Mouse (Mus musculus) midbrain, embryonic 14.5 days (tissue): ENCODE measurements around the gene Snrnp40. TPM values are rescaled to one million over a fixed set of nuclear protein-coding genes. Genes with fewer than 3 reads are reported as not detected.

ENCODE experiments used
- ATAC-seq: fragments of 200-750 bp; cut with Nextera tagmentation; 2 replicates; pipeline ENCODE4 v1.8.0; 2017; ENCODE audit warnings: moderate number of reproducible peaks, moderate library complexity; ENCODE audit not compliant: low FRiP score, low TSS enrichment
- DNase-seq: peaks from one replicate; pipeline ENCODE4 v3.0.0-alpha.2; 2015
- H3K27ac ChIP-seq: fragments of 300-500 bp; sonication (generic); replicated peaks from 2 replicates; pipeline ENCODE4 v1.5.1; 2014; ENCODE audit warnings: mild to moderate bottlenecking, low read depth, low read length, moderate library complexity
- H3K27me3 ChIP-seq: fragments of 300-500 bp; sonication (generic); 2 replicates; pipeline ENCODE4 v1.6.1; 2014; ENCODE audit warnings: low read length, control low read depth, mixed read lengths; ENCODE audit not compliant: control insufficient read depth, insufficient read depth
- H3K36me3 ChIP-seq: fragments of 300-500 bp; sonication (generic); 2 replicates; pipeline ENCODE4 v1.6.1; 2014; ENCODE audit warnings: low read length, control low read depth; ENCODE audit not compliant: control insufficient read depth, insufficient read depth
- H3K4me1 ChIP-seq: fragments of 300-500 bp; sonication (generic); 2 replicates; pipeline ENCODE4 v1.6.1; 2014; ENCODE audit warnings: mild to moderate bottlenecking, antibody characterized with exemption, low read length, control low read depth; ENCODE audit not compliant: control insufficient read depth, insufficient read depth
- H3K4me2 ChIP-seq: fragments of 300-500 bp; sonication (generic); 2 replicates; pipeline ENCODE4 v1.6.1; 2014; ENCODE audit warnings: mild to moderate bottlenecking, low read length, moderate library complexity
- H3K4me3 ChIP-seq: fragments of 300-500 bp; sonication (generic); replicated peaks from 2 replicates; pipeline ENCODE4 v1.5.1; 2014; ENCODE audit warnings: low read depth, low read length
- H3K9ac ChIP-seq: fragments of 300-500 bp; sonication (generic); replicated peaks from 2 replicates; pipeline ENCODE4 v1.6.1; 2014; ENCODE audit warnings: mild to moderate bottlenecking, low read length, moderate library complexity
- H3K9me3 ChIP-seq: fragments of 300-500 bp; sonication (generic); 2 replicates; pipeline ENCODE4 v1.6.1; 2016; ENCODE audit warnings: low read length, control low read depth, mixed read lengths; ENCODE audit not compliant: control insufficient read depth
- WGBS: fragments of 180-500 bp; shearing (Covaris S2); extraction: QIAGEN DNeasy Blood & Tissue Kit; methylation state at CpG from one replicate; pipeline ENCODE4 v1.1.7; 2014; 5-methylcytosine and 5-hydroxymethylcytosine counted together
- polyA plus RNA-seq: library from polyadenylated mRNA; unstranded; fragments of >200 nt; fragmentation: Nextera tagmentation; extraction: Ambion mirVana; gene quantifications from 2 replicates; pipeline ENCODE4 v1.2.1, GENCODE M21; 2014

Snrnp40 gene
- polyA plus RNA-seq, 1 experiment from 2014 or later = 113 TPM

DNA sequence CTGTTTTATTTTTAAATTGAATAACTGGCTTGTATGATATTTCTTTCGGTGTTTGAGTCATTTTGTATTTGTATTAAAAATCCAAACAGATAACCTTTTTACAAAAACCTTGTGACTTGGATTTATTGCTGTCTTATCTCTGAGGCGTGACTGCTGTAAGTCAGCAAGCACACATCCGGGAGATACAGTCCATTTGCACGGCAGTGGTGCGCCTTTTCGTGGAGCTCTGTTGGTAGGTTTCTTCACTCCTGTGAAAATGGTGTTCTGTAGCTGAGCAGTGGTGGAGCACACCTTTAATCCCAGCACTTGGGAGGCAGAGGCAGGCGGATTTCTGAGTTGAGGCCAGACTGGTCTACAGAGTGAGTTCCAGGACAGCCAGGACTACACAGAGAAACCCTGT is 30.0 kb downstream of the Snrnp40 start:
- no peaks in the 10 kb centered on the region for H3K27me3 ChIP-seq
- WGBS = 92% methylated on average over 7 of the region's 7 CpGs
- H3K36me3 ChIP-seq = peaks cover 55% of the 10 kb centered on the region
- no peak for DNase-seq
- no peak for ATAC-seq
- H3K27ac ChIP-seq = no peak overlapping the region
- H3K4me2 ChIP-seq = no peak overlapping the region
- no peaks in the 10 kb centered on the region for H3K9me3 ChIP-seq
- no peak overlapping the region for H3K9ac ChIP-seq
- no peaks in the 10 kb centered on the region for H3K4me1 ChIP-seq
- H3K4me3 ChIP-seq = no peak overlapping the region

- Histone ChIP-seq H3K4me2 (no peak overlapping the region), H3K9me3 (no peaks in the 10 kb centered on the region), H3K27me3 (no peaks in the 10 kb centered on the region), H3K4me1 (no peaks in the 10 kb centered on the region), H3K9ac (no peak overlapping the region), H3K36me3 (peaks cover 43% of the 10 kb centered on the region), H3K4me3 (no peak overlapping the region), H3K27ac (no peak overlapping the region)
- ATAC-seq (no peak), DNase-seq (peak; percentile 38)
- WGBS = 57% methylated on average over 3 of the region's 3 CpGs
These were observed 31.3 kb downstream of the Snrnp40 start for GRCm38 (mm10) chr4:130391265-130391664.

Other genes with a start within 250 kb of the Snrnp40 start
- gene Hcrtr1, start 220.8 kb upstream of the Snrnp40 start, polyA plus RNA-seq = 1.6 TPM in 2 replicates
- 1.2 and 1.7 TPM in 2 replicates for gene Tinagl1, start 185.0 kb upstream of the Snrnp40 start, polyA plus RNA-seq
- gene Gm853, start 137.7 kb upstream of the Snrnp40 start, polyA plus RNA-seq = not detected in 2 replicates
- 49.2 and 52.1 TPM in 2 replicates for gene Serinc2, start 80.9 kb upstream of the Snrnp40 start, polyA plus RNA-seq
- gene Fabp3, start 51.5 kb upstream of the Snrnp40 start, polyA plus RNA-seq = 170 and 260 TPM in 2 replicates
- gene Gm10570, start 51.5 kb upstream of the Snrnp40 start, polyA plus RNA-seq = 0.65 TPM in 1 of 2 replicates, not detected in the other
- gene Zcchc17, start 189 bp upstream of the Snrnp40 start, polyA plus RNA-seq = 98.7 and 101 TPM in 2 replicates
- gene Nkain1, start 214.0 kb downstream of the Snrnp40 start, polyA plus RNA-seq = 25.7 and 76.6 TPM in 2 replicates